ENCODE assay signal across 8 mouse cellular contexts in the genomic region with DNA sequence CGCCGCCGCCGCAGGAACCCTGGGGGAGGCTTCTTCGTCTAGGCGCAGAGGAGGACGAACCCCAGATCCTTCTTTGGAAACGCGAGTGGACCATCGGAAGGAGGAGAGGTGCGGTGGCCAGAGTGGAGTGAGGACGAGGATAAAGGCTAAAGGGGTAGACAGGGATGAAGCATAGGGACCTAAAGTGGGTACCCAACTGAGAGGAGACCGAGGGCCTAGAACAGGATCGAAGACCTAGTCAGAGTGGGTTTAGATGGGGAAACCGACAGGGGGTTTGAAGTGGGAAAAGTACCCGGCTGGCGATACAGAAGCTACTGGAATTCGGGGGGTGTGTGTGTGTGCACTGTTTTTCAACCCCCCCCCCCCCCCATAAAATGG. TPM values are rescaled to one million over a fixed set of nuclear protein-coding genes. Genes with fewer than 3 reads are reported as not detected.
DNase-seq lines count a peak whose midpoint lies in the region; ATAC-seq and TF ChIP-seq lines count a peak whose summit lies in the region.

No protein-coding gene starts in this region.

- DNase-seq in heart, embryonic 10.5 days (ENCODE audit: low spot score), result no peak
- no peak for DNase-seq in heart, postnatal 14 days
- DNase-seq in liver, embryonic 14.5 days (ENCODE audit: low read depth in 3 of 3, low spot score in 3 of 3), result no peak
- DNase-seq in right cerebral cortex, postnatal 25 days, result no peak
- DNase-seq in right cerebral cortex, postnatal 10 days (ENCODE audit: low spot score in 2 of 2), result no peak
- no peak for DNase-seq in thymus, adult 18-20 months

- no peak for TF ChIP-seq EP300 in liver, embryonic 14.5 days (IDR thresholded peaks at IDR 0.05; ENCODE audit: low read depth)

- no peak for TF ChIP-seq CTCF in C2C12 (IDR thresholded peaks at IDR 0.05; ENCODE audit: control insufficient read depth, insufficient read depth, insufficient read length)
- no peak for TF ChIP-seq CTCF in liver, embryonic 14.5 days (IDR thresholded peaks at IDR 0.05; ENCODE audit: low read depth)

- H3K4me1 ChIP-seq in heart, embryonic 10.5 days, result 0 out of 2 replicates have a peak, but pooled peaks cover 3% of the 10 kb centered on the region
- peaks cover 7% of the 10 kb centered on the region; the same call in 1 of the 2 replicates for H3K4me1 ChIP-seq in forebrain, embryonic 12.5 days
- peaks cover 3% of the 10 kb centered on the region in 2 experiments; a peak in 3 of 4 replicates for H3K4me1 ChIP-seq in liver, embryonic 14.5 days (replicated peaks; ENCODE audit: control insufficient read depth in 2 of 2, insufficient read depth in 2 of 2, low read length in 1 of 2)

- peaks cover 11% of the 10 kb centered on the region for H3K79me3 ChIP-seq in C2C12 (ENCODE audit: low read depth)

- peak overlapping the region; percentile 84 for H3K27ac ChIP-seq in heart, embryonic 10.5 days
- H3K27ac ChIP-seq in forebrain, embryonic 12.5 days, result peak overlapping the region; percentile 78
- peak overlapping the region; percentile 81 for H3K27ac ChIP-seq in liver, embryonic 14.5 days

- WGBS in heart, embryonic 10.5 days, result 8% methylated on average over 18 of the region's 18 CpGs
- WGBS in forebrain, embryonic 12.5 days, result 7% methylated on average over 18 of the region's 18 CpGs
- 3% methylated on average over 18 of the region's 18 CpGs for WGBS in liver, embryonic 14.5 days (ENCODE audit: insufficient replicate concordance)

- peaks cover 28% of the 10 kb centered on the region for H3K79me2 ChIP-seq in C2C12 (ENCODE audit: control insufficient read depth, insufficient read depth)

- peak overlapping the region; percentile 64 for H3K4me2 ChIP-seq in forebrain, embryonic 12.5 days
- peak overlapping the region; percentile 86 for H3K4me2 ChIP-seq in liver, embryonic 14.5 days (ENCODE audit: low read depth)

- intact Hi-C loops in heart, postnatal 14 days (cut with DNase I), result no loop called here

- peak overlapping the region; percentile 81 for H3K9ac ChIP-seq in forebrain, embryonic 12.5 days
- peak overlapping the region; percentile 92 for H3K9ac ChIP-seq in liver, embryonic 14.5 days (replicated peaks)

- H3ac ChIP-seq in C2C12 (ENCODE audit: control insufficient read depth, insufficient read length, low read depth), result peak overlapping the region; percentile 71

- peak overlapping the region; percentile 84 for H3K4me3 ChIP-seq in heart, embryonic 10.5 days
- H3K4me3 ChIP-seq in C2C12 (ENCODE audit: insufficient read depth, poor library complexity, severe bottlenecking), result peak overlapping the region; percentile 66
- peak overlapping the region; percentile 86 for H3K4me3 ChIP-seq in forebrain, embryonic 12.5 days (replicated peaks)
- peak overlapping the region; percentile 77 to 99 for H3K4me3 ChIP-seq in liver, embryonic 14.5 days (ENCODE audit: insufficient read depth in 1 of 2, low read depth in 2 of 2, low read length in 2 of 2)

- peak; percentile 67 for ATAC-seq in forebrain, embryonic 12.5 days (ENCODE audit: low FRiP score)
- peak; percentile 17; the same call in 1 of the 2 replicates for ATAC-seq in liver, embryonic 14.5 days (ENCODE audit: insufficient read depth)

- H3K9me3 ChIP-seq in heart, embryonic 10.5 days, result 0 out of 2 replicates have a peak, but pooled peaks cover 5% of the 10 kb centered on the region
- 0 out of 2 replicates have a peak, but pooled peaks cover 2% of the 10 kb centered on the region for H3K9me3 ChIP-seq in forebrain, embryonic 12.5 days
- H3K9me3 ChIP-seq in liver, embryonic 14.5 days (ENCODE audit: control insufficient read depth, low read length), result no peaks in the 10 kb centered on the region

- peaks cover 19% of the 10 kb centered on the region for H3K36me3 ChIP-seq in heart, embryonic 10.5 days
- H3K36me3 ChIP-seq in C2C12 (ENCODE audit: control insufficient read depth, insufficient read depth), result no peaks in the 10 kb centered on the region
- peaks cover 7% of the 10 kb centered on the region; the same call in 1 of the 2 replicates for H3K36me3 ChIP-seq in forebrain, embryonic 12.5 days (replicated peaks)
- H3K36me3 ChIP-seq in liver, embryonic 14.5 days (replicated peaks; ENCODE audit: control insufficient read depth, insufficient read depth, low read depth), result no peaks in the 10 kb centered on the region; the same call in 1 of the 2 replicates

- no peaks in the 10 kb centered on the region for H3K27me3 ChIP-seq in heart, embryonic 10.5 days (ENCODE audit: insufficient read depth, poor library complexity, severe bottlenecking)
- no peaks in the 10 kb centered on the region for H3K27me3 ChIP-seq in C2C12 (ENCODE audit: control insufficient read depth, insufficient read depth, insufficient read length)
- no peaks in the 10 kb centered on the region for H3K27me3 ChIP-seq in forebrain, embryonic 12.5 days
- H3K27me3 ChIP-seq in liver, embryonic 14.5 days (ENCODE audit: control insufficient read depth, insufficient read depth, low read length), result no peaks in the 10 kb centered on the region

TF ChIP-seq in C2C12, 6 proteins besides CTCF, POLR2A, EP300 and RAD21:
- TF ChIP-seq MAX (IDR thresholded peaks at IDR 0.05) (no peak), USF1 (IDR thresholded peaks at IDR 0.05; ENCODE audit: low read depth) (no peak), MYOG (IDR thresholded peaks at IDR 0.05; ENCODE audit: control insufficient read depth, extremely low read depth, insufficient read length) (no peak), CEBPB (IDR thresholded peaks at IDR 0.05; ENCODE audit: low read depth) (no peak), FOSL1 (IDR thresholded peaks at IDR 0.05; ENCODE audit: insufficient read depth, low read length, poor library complexity, severe bottlenecking) (no peak), MYOD1 (IDR thresholded peaks at IDR 0.05; ENCODE audit: control insufficient read depth, insufficient read length, low read depth) (no peak)

RNA-seq across cellular contexts. Expression of a gene that starts 0.4 kb away (rescaled TPM):
- polyA plus RNA-seq in heart, embryonic 10.5 days (2016; fragmentation: Nextera tagmentation; extraction: Ambion mirVana), result 37.2 and 39.0 TPM in 2 replicates
- 10 to 100 TPM; 21.0 to 21.4 TPM for total RNA-seq in heart, postnatal 14 days (2021)
- polyA plus RNA-seq in C2C12 (2012; fragmentation: generic; extraction: Trizol), result 14.4 TPM
- polyA plus RNA-seq in forebrain, embryonic 12.5 days (2016; fragmentation: Nextera tagmentation; extraction: Ambion mirVana), result 79.2 and 81.8 TPM in 2 replicates
- polyA plus RNA-seq in liver, embryonic 14.5 days (2012; rRNA removed), result 15.8 and 16.0 TPM in 2 replicates
- 18.3 and 19.1 TPM in 2 replicates for polyA plus RNA-seq in liver, embryonic 14.5 days (2014; fragmentation: Nextera tagmentation; extraction: Ambion mirVana)

RNA-seq across cellular contexts. Expression of a gene that starts 26.2 kb away (rescaled TPM):
- polyA plus RNA-seq in heart, embryonic 10.5 days (2016; fragmentation: Nextera tagmentation; extraction: Ambion mirVana), result 2.7 and 3.4 TPM in 2 replicates
- total RNA-seq in heart, postnatal 14 days (2021), result 1 to 10 TPM; 2.9 to 3.0 TPM
- 2.2 TPM for polyA plus RNA-seq in C2C12 (2012; fragmentation: generic; extraction: Trizol)
- 12.4 and 13.0 TPM in 2 replicates for polyA plus RNA-seq in forebrain, embryonic 12.5 days (2016; fragmentation: Nextera tagmentation; extraction: Ambion mirVana)
- 0.47 and 0.66 TPM in 2 replicates for polyA plus RNA-seq in liver, embryonic 14.5 days (2012; rRNA removed)
- polyA plus RNA-seq in liver, embryonic 14.5 days (2014; fragmentation: Nextera tagmentation; extraction: Ambion mirVana), result 0.62 and 0.86 TPM in 2 replicates

RNA-seq across cellular contexts. Expression of a gene that starts 28.1 kb away (rescaled TPM):
- polyA plus RNA-seq in heart, embryonic 10.5 days (2016; fragmentation: Nextera tagmentation; extraction: Ambion mirVana), result 25.0 and 33.9 TPM in 2 replicates
- 10 to 100 TPM; 27.0 to 29.8 TPM for total RNA-seq in heart, postnatal 14 days (2021)
- polyA plus RNA-seq in C2C12 (2012; fragmentation: generic; extraction: Trizol), result 56.7 TPM
- polyA plus RNA-seq in forebrain, embryonic 12.5 days (2016; fragmentation: Nextera tagmentation; extraction: Ambion mirVana), result 39.3 and 44.4 TPM in 2 replicates
- polyA plus RNA-seq in liver, embryonic 14.5 days (2012; rRNA removed), result 20.3 and 21.4 TPM in 2 replicates
- 4.6 and 6.1 TPM in 2 replicates for polyA plus RNA-seq in liver, embryonic 14.5 days (2014; fragmentation: Nextera tagmentation; extraction: Ambion mirVana)

RNA-seq across cellular contexts. Expression of a gene that starts 36.3 kb away (rescaled TPM):
- 0.84 and 1.1 TPM in 2 replicates for polyA plus RNA-seq in heart, embryonic 10.5 days (2016; fragmentation: Nextera tagmentation; extraction: Ambion mirVana)
- not detected for total RNA-seq in heart, postnatal 14 days (2021)
- 0.78 TPM for polyA plus RNA-seq in C2C12 (2012; fragmentation: generic; extraction: Trizol)
- 1.1 and 1.2 TPM in 2 replicates for polyA plus RNA-seq in forebrain, embryonic 12.5 days (2016; fragmentation: Nextera tagmentation; extraction: Ambion mirVana)
- 0.13 and 0.24 TPM in 2 replicates for polyA plus RNA-seq in liver, embryonic 14.5 days (2012; rRNA removed)
- 0.14 and 0.18 TPM in 2 replicates for polyA plus RNA-seq in liver, embryonic 14.5 days (2014; fragmentation: Nextera tagmentation; extraction: Ambion mirVana)

RNA-seq across cellular contexts. Expression of a gene that starts 40.4 kb away (rescaled TPM):
- polyA plus RNA-seq in heart, embryonic 10.5 days (2016; fragmentation: Nextera tagmentation; extraction: Ambion mirVana), result 20.6 and 22.3 TPM in 2 replicates
- 10 to 100 TPM; 36.5 to 42.6 TPM for total RNA-seq in heart, postnatal 14 days (2021)
- 12.5 TPM for polyA plus RNA-seq in C2C12 (2012; fragmentation: generic; extraction: Trizol)
- 23.0 and 24.6 TPM in 2 replicates for polyA plus RNA-seq in forebrain, embryonic 12.5 days (2016; fragmentation: Nextera tagmentation; extraction: Ambion mirVana)
- polyA plus RNA-seq in liver, embryonic 14.5 days (2012; rRNA removed), result 3.4 and 4.4 TPM in 2 replicates
- 5.7 and 7.4 TPM in 2 replicates for polyA plus RNA-seq in liver, embryonic 14.5 days (2014; fragmentation: Nextera tagmentation; extraction: Ambion mirVana)
